Mouse (Mus musculus) MEL (cell line): ENCODE measurements around the gene Kcnip1. TPM values are rescaled to one million over a fixed set of nuclear protein-coding genes. Genes with fewer than 3 reads are reported as not detected.

ENCODE experiments used
- DNase-seq: peaks from one replicate; pipeline ENCODE4 v3.0.0; 2011; ENCODE audit warnings: low read depth, low spot score
- H3K27ac ChIP-seq: 2 replicates; pipeline ENCODE4 v1.5.1; 2012; ENCODE audit warnings: low read depth, mild to moderate bottlenecking, control low read depth, low read length, moderate library complexity; ENCODE audit not compliant: control insufficient read depth
- H3K27me3 ChIP-seq, 2 experiments: fragments of 150-350 bp in 1 of 2; sonication (generic) in 1 of 2; 2 replicates each; pipeline ENCODE4 v1.6.1; 2012; ENCODE audit warnings: low read length in 2 of 2, mild to moderate bottlenecking in 2 of 2, improper control_type of control experiment in 1 of 2, moderate library complexity in 1 of 2; ENCODE audit not compliant: insufficient read depth in 2 of 2, control insufficient read depth in 1 of 2
- H3K36me3 ChIP-seq, 2 experiments: 2 replicates each; pipeline ENCODE4 v1.6.1; 2012 to 2014; ENCODE audit warnings: low read length in 2 of 2, improper control_type of control experiment in 1 of 2, inconsistent platforms in 1 of 2, mild to moderate bottlenecking in 1 of 2; ENCODE audit not compliant: insufficient read depth in 2 of 2, control insufficient read depth in 1 of 2
- H3K4me1 ChIP-seq, 2 experiments: fragments of 150-350 bp in 1 of 2; sonication (generic) in 1 of 2; 2 replicates each; pipeline ENCODE4 v1.6.1; 2012; ENCODE audit warnings: low read length in 2 of 2, improper control_type of control experiment in 1 of 2, mild to moderate bottlenecking in 1 of 2; ENCODE audit not compliant: insufficient read depth in 2 of 2, control insufficient read depth in 1 of 2
- H3K4me3 ChIP-seq, 2 experiments: fragments of 150-350 bp in 1 of 2; sonication (generic) in 1 of 2; 2 replicates each; pipeline ENCODE4 v1.5.1; 2012; ENCODE audit warnings: low read depth in 2 of 2, low read length in 2 of 2, mild to moderate bottlenecking in 2 of 2, moderate library complexity in 2 of 2, control low read depth in 1 of 2, improper control_type of control experiment in 1 of 2; ENCODE audit not compliant: control insufficient read depth in 1 of 2, insufficient read depth in 1 of 2
- H3K79me2 ChIP-seq: 2 replicates; pipeline ENCODE4 v1.6.1; 2012; ENCODE audit warnings: mild to moderate bottlenecking, low read length, moderate library complexity; ENCODE audit not compliant: control insufficient read depth, poor library complexity, insufficient read depth
- H3K9ac ChIP-seq: 2 replicates; pipeline ENCODE4 v1.6.1; 2012; ENCODE audit warnings: low read depth, mild to moderate bottlenecking, control low read depth, low read length, moderate library complexity; ENCODE audit not compliant: control insufficient read depth, poor library complexity, severe bottlenecking
- H3K9me3 ChIP-seq: fragments of 150-350 bp; sonication (generic); replicated peaks from 2 replicates; pipeline ENCODE4 v1.6.1; 2012; ENCODE audit warnings: mild to moderate bottlenecking, low read length, improper control_type of control experiment, moderate library complexity; ENCODE audit not compliant: insufficient read depth
- CHD2 ChIP-seq: IDR thresholded peaks from 2 replicates; pipeline ENCODE4 v1.6.1; 2011; ENCODE audit warnings: low read length, improper control_type of control experiment
- CTCF ChIP-seq, 3 experiments: IDR thresholded peaks in 2 of 3; conservative IDR thresholded peaks in 1 of 3; 2 replicates each; pipeline ENCODE4 v1.5.1; 2011 to 2012; ENCODE audit warnings: low read length in 3 of 3, low read depth in 2 of 3, mild to moderate bottlenecking in 2 of 3, improper control_type of control experiment in 1 of 3, inconsistent platforms in 1 of 3, mixed read lengths in 1 of 3, moderate library complexity in 1 of 3; ENCODE audit not compliant: control insufficient read depth in 1 of 3, insufficient read depth in 1 of 3, poor library complexity in 1 of 3, severe bottlenecking in 1 of 3
- ELF1 ChIP-seq: IDR thresholded peaks from 2 replicates; pipeline ENCODE4 v1.6.1; 2014; ENCODE audit warnings: low read depth, mild to moderate bottlenecking, inconsistent platforms, low read length, improper control_type of control experiment, moderate library complexity
- GATA1 ChIP-seq: IDR thresholded peaks from 2 replicates; pipeline ENCODE4 v1.6.1; 2011; ENCODE audit warnings: low read depth, low read length, improper control_type of control experiment
- HCFC1 ChIP-seq: IDR thresholded peaks from 2 replicates; pipeline ENCODE4 v1.6.1; 2012; ENCODE audit warnings: low read depth, mild to moderate bottlenecking, inconsistent platforms, low read length, improper control_type of control experiment, moderate library complexity
- JUND ChIP-seq: IDR thresholded peaks from 2 replicates; pipeline ENCODE4 v1.6.1; 2011; ENCODE audit warnings: low read depth, mild to moderate bottlenecking, improper control_type of control experiment, low read length
- MAX ChIP-seq: IDR thresholded peaks from 2 replicates; pipeline ENCODE4 v1.6.1; 2011; ENCODE audit warnings: low read length, improper control_type of control experiment
- MAZ ChIP-seq: IDR thresholded peaks from 2 replicates; pipeline ENCODE4 v1.6.1; 2012; ENCODE audit warnings: low read depth, mild to moderate bottlenecking, inconsistent platforms, low read length, improper control_type of control experiment
- MEF2A ChIP-seq: IDR thresholded peaks from 2 replicates; pipeline ENCODE4 v1.6.1; 2014; ENCODE audit warnings: low read depth, mild to moderate bottlenecking, inconsistent platforms, low read length, improper control_type of control experiment; ENCODE audit not compliant: poor library complexity, insufficient replicate concordance, severe bottlenecking; ENCODE audit errors: extremely low read depth
- MXI1 ChIP-seq: IDR thresholded peaks from 2 replicates; pipeline ENCODE4 v1.6.1; 2011; ENCODE audit warnings: mild to moderate bottlenecking, low read depth, low read length, improper control_type of control experiment
- MYC ChIP-seq: IDR thresholded peaks from 2 replicates; pipeline ENCODE4 v1.6.1; 2011; ENCODE audit warnings: low read depth, mild to moderate bottlenecking, low read length, improper control_type of control experiment, moderate library complexity
- NELFE ChIP-seq: IDR thresholded peaks from 2 replicates; pipeline ENCODE4 v1.6.1; 2011; ENCODE audit warnings: low read depth, low read length, improper control_type of control experiment
- NRF1 ChIP-seq: IDR thresholded peaks from 2 replicates; pipeline ENCODE4 v1.6.1; 2014; ENCODE audit warnings: low read depth, mild to moderate bottlenecking, inconsistent platforms, low read length, improper control_type of control experiment, moderate library complexity; ENCODE audit not compliant: poor library complexity, insufficient read depth, severe bottlenecking
- POLR2A ChIP-seq, 2 experiments: IDR thresholded peaks; 2 replicates each; pipeline ENCODE4 v1.6.1; 2011 to 2012; ENCODE audit warnings: low read length in 2 of 2, mild to moderate bottlenecking in 2 of 2, control low read depth in 1 of 2, improper control_type of control experiment in 1 of 2, low read depth in 1 of 2, moderate library complexity in 1 of 2; ENCODE audit not compliant: control insufficient read depth in 1 of 2, insufficient read depth in 1 of 2, poor library complexity in 1 of 2
- RAD21 ChIP-seq: IDR thresholded peaks from 2 replicates; pipeline ENCODE4 v1.6.1; 2011; ENCODE audit warnings: mild to moderate bottlenecking, low read depth, low read length, improper control_type of control experiment
- RCOR1 ChIP-seq: IDR thresholded peaks from 2 replicates; pipeline ENCODE4 v1.6.1; 2012; ENCODE audit warnings: low read depth, mild to moderate bottlenecking, inconsistent platforms, low read length, improper control_type of control experiment
- SMC3 ChIP-seq: IDR thresholded peaks from 2 replicates; pipeline ENCODE4 v1.6.1; 2011; ENCODE audit warnings: low read depth, low read length, improper control_type of control experiment
- TAL1 ChIP-seq: IDR thresholded peaks from 2 replicates; pipeline ENCODE4 v1.6.1; 2012; ENCODE audit warnings: mild to moderate bottlenecking, inconsistent platforms, low read length, moderate library complexity, mixed read lengths
- TBP ChIP-seq: IDR thresholded peaks from 2 replicates; pipeline ENCODE4 v1.8.0; 2011; ENCODE audit warnings: low read depth, low read length, improper control_type of control experiment
- UBTF ChIP-seq: IDR thresholded peaks from 2 replicates; pipeline ENCODE4 v1.6.1; 2012; ENCODE audit warnings: low read depth, mild to moderate bottlenecking, inconsistent platforms, low read length, improper control_type of control experiment, moderate library complexity, borderline replicate concordance; ENCODE audit not compliant: insufficient read depth
- USF1 ChIP-seq: IDR thresholded peaks from 2 replicates; pipeline ENCODE4 v1.6.1; 2014; ENCODE audit warnings: low read depth, mild to moderate bottlenecking, inconsistent platforms, low read length, improper control_type of control experiment, moderate library complexity
- ZC3H11A ChIP-seq: IDR thresholded peaks from 2 replicates; pipeline ENCODE4 v1.6.1; 2012; ENCODE audit warnings: low read depth, mild to moderate bottlenecking, inconsistent platforms, low read length, improper control_type of control experiment
- ZKSCAN1 ChIP-seq: IDR thresholded peaks from 2 replicates; pipeline ENCODE4 v1.6.1; 2012; ENCODE audit warnings: low read depth, mild to moderate bottlenecking, inconsistent platforms, low read length, improper control_type of control experiment, moderate library complexity
- ZNF384 ChIP-seq: IDR thresholded peaks from 2 replicates; pipeline ENCODE4 v1.6.1; 2012; ENCODE audit warnings: low read depth, mild to moderate bottlenecking, inconsistent platforms, low read length, improper control_type of control experiment
- polyA plus RNA-seq, 2 experiments: library from polyadenylated mRNA; stranded (reverse) in 1 of 2; unstranded in 1 of 2; fragments of >175 nt in 1 of 2; fragments of >200 nt in 1 of 2; gene quantifications; 2 replicates each; pipeline versions ENCODE4 v1.2.1 to v1.2.4; 2012; ENCODE audit warnings: low replicate concordance in 2 of 2, low read depth in 1 of 2; ENCODE audit not compliant: insufficient read length in 2 of 2, insufficient read depth in 1 of 2, missing spikeins in 1 of 2
- total RNA-seq: library from RNA; depleted of rRNA; stranded (reverse); fragments of 300-350 nt; gene quantifications from 2 replicates; pipeline ENCODE4 v1.2.3, GENCODE M21; 2012

Kcnip1 gene
- total and polyA plus RNA-seq, 3 experiments, result 0.04 to 0.06 TPM; not detected in 1

GRCm38 (mm10) chr11:33751503-33751902, 241.4 kb downstream of the Kcnip1 start:
- H3K27me3 ChIP-seq, result no peaks in the 10 kb centered on the region; a peak in 1 of 4 replicates

GRCm38 (mm10) chr11:33749979-33750378, 243.0 kb downstream of the Kcnip1 start:
- no peaks in the 10 kb centered on the region for H3K9me3 ChIP-seq
- peak; percentile 18 for DNase-seq
- H3K27ac ChIP-seq, result no peak overlapping the region
- TF ChIP-seq SMC3 (peak; percentile 33), RAD21 (peak; percentile 16), MAX (no peak), POLR2A (IDR thresholded peaks at IDR 0.05; ENCODE audit: control insufficient read depth in 1 of 2, insufficient read depth in 1 of 2, low read depth in 1 of 2, low read length in 2 of 2, poor library complexity in 1 of 2) (no peak), CTCF (IDR thresholded peaks at IDR 0.05 in 2 of 3, conservative IDR thresholded peaks at IDR 0.05 in 1 of 3; ENCODE audit: control insufficient read depth in 1 of 3, insufficient read depth in 1 of 3, low read depth in 2 of 3, low read length in 3 of 3, poor library complexity in 1 of 3, severe bottlenecking in 1 of 3) (peak; percentile 40 to 74 (median 57)), ZKSCAN1 (no peak)
- H3K27me3 ChIP-seq, result no peaks in the 10 kb centered on the region; a peak in 1 of 4 replicates
- H3K79me2 ChIP-seq, result no peaks in the 10 kb centered on the region
- no peaks in the 10 kb centered on the region for H3K36me3 ChIP-seq
- H3K4me1 ChIP-seq, result no peaks in the 10 kb centered on the region
- H3K9ac ChIP-seq, result no peak overlapping the region
- H3K4me3 ChIP-seq, result no peak overlapping the region

More at GRCm38 (mm10) chr11:33751503-33751902, 241.4 kb downstream of the Kcnip1 start:
- no peaks in the 10 kb centered on the region for H3K4me1 ChIP-seq
- no peak for DNase-seq
- H3K9me3 ChIP-seq, result no peaks in the 10 kb centered on the region
- no peak overlapping the region for H3K9ac ChIP-seq
- no peak overlapping the region for H3K4me3 ChIP-seq
- H3K79me2 ChIP-seq, result no peaks in the 10 kb centered on the region
- no peaks in the 10 kb centered on the region for H3K36me3 ChIP-seq
- no peak overlapping the region for H3K27ac ChIP-seq
- TF ChIP-seq GATA1 (no peak), MAX (no peak), HCFC1 (no peak), TAL1 (no peak), MAZ (no peak), JUND (no peak), NRF1 (no peak), MXI1 (no peak)

- Histone ChIP-seq H3K27ac (no peak overlapping the region), H3K27me3 (no peaks in the 10 kb centered on the region; a peak in 1 of 4 replicates), H3K4me1 (no peaks in the 10 kb centered on the region), H3K9me3 (no peaks in the 10 kb centered on the region), H3K79me2 (no peaks in the 10 kb centered on the region), H3K4me3 (no peak overlapping the region), H3K36me3 (no peaks in the 10 kb centered on the region), H3K9ac (no peak overlapping the region)
- TF ChIP-seq MEF2A, result no peak
- no peak for TF ChIP-seq GATA1
- TF ChIP-seq ZKSCAN1, result no peak
- no peak for TF ChIP-seq NELFE
- TF ChIP-seq SMC3, result peak; percentile 82
- no peak for TF ChIP-seq ZNF384
- no peak for TF ChIP-seq UBTF
- no peak for TF ChIP-seq ELF1
- no peak for TF ChIP-seq RCOR1
- no peak for TF ChIP-seq NRF1
- peak; percentile 64 to 77 (median 64) for TF ChIP-seq CTCF (IDR thresholded peaks at IDR 0.05 in 2 of 3, conservative IDR thresholded peaks at IDR 0.05 in 1 of 3; ENCODE audit: control insufficient read depth in 1 of 3, insufficient read depth in 1 of 3, low read depth in 2 of 3, low read length in 3 of 3, poor library complexity in 1 of 3, severe bottlenecking in 1 of 3)
- TF ChIP-seq CHD2, result no peak
- peak; percentile 73 for TF ChIP-seq RAD21
- no peak for TF ChIP-seq USF1
- no peak for TF ChIP-seq MYC
- peak; percentile 65 for TF ChIP-seq ZC3H11A
- TF ChIP-seq TBP, result no peak
- TF ChIP-seq TAL1, result no peak
- peak; percentile 40 for DNase-seq
These were observed 243.5 kb downstream of the Kcnip1 start for GRCm38 (mm10) chr11:33749408-33749807.
